Mouse (Mus musculus): ENCODE results near the gene Dusp7.

Dusp7 gene

DNA sequence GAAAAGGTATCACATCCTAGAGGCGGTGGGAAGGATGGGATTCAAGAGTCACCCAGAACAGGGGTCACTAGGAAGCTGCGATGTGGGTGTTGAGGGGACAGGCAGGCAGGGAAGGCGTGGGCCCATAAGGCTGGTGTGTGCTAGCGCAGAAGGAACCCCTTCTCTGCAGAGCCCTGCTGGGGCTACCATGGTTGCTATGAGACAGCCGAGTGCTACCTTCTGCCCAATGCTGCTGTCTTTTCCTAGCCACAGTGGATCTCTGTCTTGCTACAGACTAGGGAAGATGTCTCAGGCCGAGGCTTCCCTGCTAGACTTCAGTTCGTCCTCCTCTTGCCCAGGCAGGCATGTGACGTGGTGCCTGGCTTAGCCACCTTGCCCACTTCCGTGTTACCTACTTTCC lies 25.9 kb upstream of the Dusp7 start:
- Histone ChIP-seq H3K27me3 (ENCODE audit: control insufficient read depth, insufficient read depth, low read length, poor library complexity, severe bottlenecking) (no peaks in the 10 kb centered on the region), H3K36me3 (ENCODE audit: control insufficient read depth, insufficient read depth, low read length, poor library complexity, severe bottlenecking) (no peaks in the 10 kb centered on the region)
- no peak for DNase-seq (ENCODE audit: low read depth, low spot score)

DNA sequence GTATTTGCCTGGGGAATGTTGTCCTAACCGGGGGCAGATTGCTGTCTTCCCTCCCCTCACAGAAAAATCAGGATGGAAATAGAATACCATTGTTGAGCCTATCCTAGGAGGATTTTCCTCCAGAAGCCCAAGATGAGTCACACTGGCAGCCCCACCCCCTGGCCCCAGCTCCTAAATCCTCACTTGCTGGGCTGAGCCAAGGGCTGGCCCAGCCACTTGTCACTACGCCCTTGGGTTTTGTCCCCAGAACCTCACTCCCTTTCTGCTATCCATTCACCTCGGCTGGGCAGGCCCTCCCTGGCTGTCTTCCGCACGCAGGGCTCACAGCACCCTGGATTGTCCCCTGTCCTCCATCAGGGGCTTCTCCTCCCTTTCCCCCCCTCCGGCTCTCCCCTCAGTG lies 23.3 kb upstream of the Dusp7 start:
- Histone ChIP-seq H3K36me3 (ENCODE audit: control insufficient read depth, insufficient read depth, low read length, poor library complexity, severe bottlenecking) (no peaks in the 10 kb centered on the region), H3K27me3 (ENCODE audit: control insufficient read depth, insufficient read depth, low read length, poor library complexity, severe bottlenecking) (no peaks in the 10 kb centered on the region)
- no peak for DNase-seq (ENCODE audit: low read depth, low spot score)

DNA sequence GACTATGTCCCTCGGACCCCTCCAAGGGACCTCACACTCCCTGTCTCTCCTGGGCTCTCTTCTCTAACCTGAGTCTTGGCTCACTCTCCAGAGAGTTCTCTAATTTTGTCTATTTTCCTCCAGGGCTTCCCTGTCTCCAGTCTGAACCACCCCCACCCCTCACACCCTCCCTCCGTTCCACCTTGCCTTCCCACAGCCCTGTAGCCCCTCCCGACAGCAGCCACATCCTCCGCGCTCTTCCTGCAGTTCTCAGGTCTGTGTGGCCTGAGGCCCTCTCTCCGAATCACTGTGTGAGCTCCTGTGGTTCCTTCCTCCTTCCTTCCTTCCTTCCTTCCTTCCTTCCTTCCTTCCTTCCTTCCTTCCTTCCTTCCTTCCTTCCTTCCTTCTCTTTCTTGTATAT lies 22.8 kb upstream of the Dusp7 start:
- DNase-seq (ENCODE audit: low read depth, low spot score) = no peak
- Histone ChIP-seq H3K36me3 (ENCODE audit: control insufficient read depth, insufficient read depth, low read length, poor library complexity, severe bottlenecking) (no peaks in the 10 kb centered on the region), H3K27me3 (ENCODE audit: control insufficient read depth, insufficient read depth, low read length, poor library complexity, severe bottlenecking) (no peaks in the 10 kb centered on the region)

DNA sequence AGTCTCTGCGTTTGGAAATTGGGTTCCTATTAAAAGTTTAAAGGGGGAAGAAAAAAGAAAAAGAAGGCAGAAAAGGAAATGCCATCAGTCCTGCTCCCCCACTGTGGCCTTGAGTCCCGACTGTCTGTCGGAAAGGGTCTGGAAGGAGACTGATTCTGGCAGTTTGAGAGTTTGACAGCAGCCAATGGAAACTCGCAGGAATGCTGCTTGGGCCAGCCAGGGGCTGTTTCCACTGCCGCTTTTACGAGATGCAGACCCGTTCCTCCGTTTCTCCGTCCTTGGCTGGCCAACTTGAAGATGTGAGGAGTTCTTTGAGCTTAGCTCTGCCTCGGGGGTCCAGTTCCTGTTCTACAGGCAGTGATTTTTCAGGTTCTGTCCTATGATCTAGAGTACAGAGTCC lies 20.2 kb upstream of the Dusp7 start:
- H3K27me3 ChIP-seq (ENCODE audit: control insufficient read depth, insufficient read depth, low read length, poor library complexity, severe bottlenecking) = no peaks in the 10 kb centered on the region
- DNase-seq (ENCODE audit: low read depth, low spot score) = no peak
- H3K36me3 ChIP-seq (ENCODE audit: control insufficient read depth, insufficient read depth, low read length, poor library complexity, severe bottlenecking) = no peaks in the 10 kb centered on the region

DNA sequence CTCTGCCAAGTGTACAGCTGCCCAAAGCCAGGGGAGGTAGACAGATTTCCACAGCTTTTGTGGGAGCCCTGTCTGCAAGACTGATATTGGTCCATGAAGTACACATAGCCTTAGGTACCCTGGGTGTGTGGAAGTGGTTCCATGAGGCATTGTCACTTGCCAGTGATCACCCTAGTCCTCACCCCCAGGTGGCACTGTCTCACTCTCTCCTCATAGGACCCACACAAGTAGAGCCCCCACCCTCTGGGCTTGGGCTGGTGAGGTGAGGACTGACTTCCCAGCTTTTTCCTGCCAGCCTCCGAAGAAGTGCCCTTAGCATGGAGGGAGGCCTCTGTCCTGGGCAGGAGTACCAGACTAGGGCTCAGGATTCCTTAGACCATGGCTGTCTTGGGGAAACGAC lies 19.4 kb upstream of the Dusp7 start:
- Histone ChIP-seq H3K27me3 (ENCODE audit: control insufficient read depth, insufficient read depth, low read length, poor library complexity, severe bottlenecking) (no peaks in the 10 kb centered on the region), H3K36me3 (ENCODE audit: control insufficient read depth, insufficient read depth, low read length, poor library complexity, severe bottlenecking) (no peaks in the 10 kb centered on the region)
- DNase-seq (ENCODE audit: low read depth, low spot score) = peak; percentile 76

DNA sequence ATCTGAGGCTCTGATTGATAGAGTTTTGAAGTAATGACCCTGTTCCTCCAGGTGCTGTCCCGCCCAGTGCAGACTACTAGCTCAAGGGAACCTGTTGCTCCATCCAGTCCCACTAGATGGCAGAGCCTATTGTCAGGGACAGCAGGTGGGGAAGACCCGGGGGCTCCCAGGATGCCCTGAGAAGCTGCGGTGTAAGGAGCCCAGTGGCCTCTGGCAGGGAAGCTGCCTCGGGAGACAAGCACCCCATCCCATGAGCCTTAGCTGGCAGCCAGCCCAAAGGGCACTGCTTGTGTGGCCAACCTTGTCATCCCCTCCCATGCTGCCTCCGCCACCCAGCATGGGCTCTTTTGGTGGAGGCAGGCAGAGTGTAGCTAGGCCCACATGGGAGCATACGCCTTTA lies 17.3 kb upstream of the Dusp7 start:
- DNase-seq (ENCODE audit: low read depth, low spot score) = peak; percentile 28
- H3K27me3 ChIP-seq (ENCODE audit: control insufficient read depth, insufficient read depth, low read length, poor library complexity, severe bottlenecking) = no peaks in the 10 kb centered on the region

DNA sequence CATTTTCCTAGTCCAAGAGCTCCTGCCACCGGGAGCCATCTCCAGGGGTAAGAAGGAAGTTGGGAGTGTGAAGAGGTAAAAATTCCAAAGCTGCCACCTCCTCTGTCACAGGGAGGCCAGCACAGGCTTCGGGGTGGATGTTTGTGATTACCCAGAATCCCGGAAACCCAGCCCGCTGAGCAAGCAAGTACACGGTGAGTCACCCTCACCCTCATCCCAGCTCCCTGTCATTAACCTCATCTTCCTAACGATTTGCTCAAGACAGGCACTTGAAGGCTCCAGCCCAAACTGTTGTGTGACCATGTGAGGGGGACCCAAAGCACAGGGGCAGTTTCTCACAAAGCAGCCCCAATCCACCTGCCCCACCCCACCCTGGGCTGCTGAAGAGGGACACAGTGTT lies 14.7 kb upstream of the Dusp7 start:
- DNase-seq (ENCODE audit: low read depth, low spot score) = no peak

More for the DNA sequence above, 17.3 kb upstream of the Dusp7 start:
- H3K36me3 ChIP-seq (ENCODE audit: control insufficient read depth, insufficient read depth, low read length, poor library complexity, severe bottlenecking) = no peaks in the 10 kb centered on the region

DNA sequence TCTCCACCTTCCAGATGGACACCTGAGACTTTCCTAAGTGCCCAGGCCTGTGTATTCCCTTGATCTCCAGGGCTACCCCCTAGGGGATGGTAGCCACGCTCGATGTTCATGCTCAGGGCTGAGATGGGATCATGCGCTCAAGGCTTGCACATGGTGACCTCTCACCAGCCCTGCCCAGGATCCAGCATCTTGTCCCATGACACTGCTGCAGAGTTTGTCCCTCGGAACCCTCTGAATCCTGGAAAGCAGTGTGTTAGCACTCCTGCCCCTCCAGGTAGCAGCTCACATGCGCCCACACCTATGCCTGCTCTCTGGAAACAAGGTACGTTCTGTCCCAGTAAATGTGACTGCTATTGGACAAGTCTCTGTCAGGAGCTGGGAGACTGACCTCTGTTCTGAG lies 13.6 kb upstream of the Dusp7 start:
- DNase-seq (ENCODE audit: low read depth, low spot score) = no peak
- H3K27me3 ChIP-seq (ENCODE audit: control insufficient read depth, insufficient read depth, low read length, poor library complexity, severe bottlenecking) = no peaks in the 10 kb centered on the region
- no peaks in the 10 kb centered on the region for H3K36me3 ChIP-seq (ENCODE audit: control insufficient read depth, insufficient read depth, low read length, poor library complexity, severe bottlenecking)

More for the DNA sequence above, 14.7 kb upstream of the Dusp7 start:
- no peaks in the 10 kb centered on the region for H3K27me3 ChIP-seq (ENCODE audit: control insufficient read depth, insufficient read depth, low read length, poor library complexity, severe bottlenecking)
- no peaks in the 10 kb centered on the region for H3K36me3 ChIP-seq (ENCODE audit: control insufficient read depth, insufficient read depth, low read length, poor library complexity, severe bottlenecking)

DNA sequence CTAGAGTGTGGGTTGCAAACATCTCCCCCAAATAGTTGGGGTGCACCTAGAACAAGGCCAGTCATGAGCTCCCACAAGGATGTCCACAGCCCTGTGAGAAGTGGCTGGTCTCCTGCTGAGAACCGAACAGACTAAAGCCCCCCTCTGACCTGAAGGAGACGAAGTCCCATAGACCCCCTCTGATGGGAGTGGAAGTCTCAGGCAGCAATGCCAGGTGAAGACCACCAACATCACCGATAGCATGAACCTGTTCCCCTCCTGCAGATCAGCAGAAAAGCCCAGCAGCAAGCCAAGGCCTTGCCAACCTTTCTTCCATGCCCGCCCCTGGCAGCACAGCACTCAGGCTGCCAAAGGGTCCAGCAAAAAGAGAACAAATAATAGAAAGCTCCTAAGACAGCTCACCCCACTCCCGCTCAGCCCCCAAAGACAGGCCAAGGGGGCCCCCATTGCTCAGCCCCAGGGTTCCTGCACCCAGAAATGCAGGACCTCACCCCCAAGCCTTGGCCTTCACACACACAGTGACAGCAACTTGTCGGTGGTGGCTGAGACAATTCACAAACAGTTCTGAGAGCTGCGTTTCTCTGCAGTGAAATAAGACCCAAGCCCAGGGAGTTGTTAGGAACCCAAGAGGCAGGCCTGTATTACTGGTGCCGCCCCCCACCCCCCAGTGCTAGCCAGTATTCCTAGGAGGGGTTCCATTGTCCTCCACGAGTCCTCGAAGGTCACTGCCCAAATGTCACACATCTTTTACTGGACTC lies 13.0 kb upstream of the Dusp7 start:
- Histone ChIP-seq H3K27me3 (ENCODE audit: control insufficient read depth, insufficient read depth, low read length, poor library complexity, severe bottlenecking) (no peaks in the 10 kb centered on the region), H3K36me3 (ENCODE audit: control insufficient read depth, insufficient read depth, low read length, poor library complexity, severe bottlenecking) (no peaks in the 10 kb centered on the region)
- no peak for DNase-seq (ENCODE audit: low read depth, low spot score)

DNA sequence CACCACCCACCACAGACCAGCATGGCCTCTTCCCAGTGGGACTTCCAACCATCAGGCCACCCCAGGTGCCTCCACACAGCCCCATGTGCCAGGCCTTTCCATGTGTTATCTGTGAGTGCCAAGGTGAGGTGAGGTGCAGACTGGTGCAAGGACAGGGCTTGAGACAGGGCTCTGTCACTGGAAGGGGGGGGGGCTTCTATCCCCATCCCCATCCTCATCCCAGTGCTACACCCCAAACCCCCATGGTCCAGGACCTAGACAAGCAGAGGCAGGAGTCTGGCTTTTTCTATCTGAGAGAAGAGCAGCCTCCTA lies 12.5 kb upstream of the Dusp7 start:
- no peak for DNase-seq (ENCODE audit: low read depth, low spot score)
- no peaks in the 10 kb centered on the region for H3K27me3 ChIP-seq (ENCODE audit: control insufficient read depth, insufficient read depth, low read length, poor library complexity, severe bottlenecking)
- no peaks in the 10 kb centered on the region for H3K36me3 ChIP-seq (ENCODE audit: control insufficient read depth, insufficient read depth, low read length, poor library complexity, severe bottlenecking)

DNA sequence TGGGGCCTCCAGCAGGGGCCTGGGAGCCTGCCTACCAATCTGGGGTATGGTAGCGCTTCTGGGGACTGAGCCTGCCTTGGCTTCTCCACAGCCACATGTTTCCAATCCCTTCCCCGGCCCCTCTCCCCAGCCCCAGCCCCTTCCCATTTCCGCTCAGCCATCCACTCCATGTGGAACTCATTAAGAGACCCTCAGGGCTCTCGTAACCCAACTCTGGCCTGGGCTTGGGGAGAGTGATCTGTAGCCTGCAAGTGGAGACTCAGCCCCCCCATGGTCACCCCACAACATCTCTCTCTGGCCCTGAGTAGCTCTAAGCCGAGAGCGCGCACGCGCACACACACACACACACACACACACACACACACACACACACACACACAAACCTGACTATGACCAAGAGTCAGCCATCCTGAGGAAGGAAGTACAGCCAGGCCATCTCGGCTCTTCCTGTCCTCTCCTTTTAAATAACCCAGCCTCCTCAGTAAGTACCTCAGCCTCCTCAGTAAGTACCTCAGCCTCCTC lies 12.0 kb upstream of the Dusp7 start:
- DNase-seq (ENCODE audit: low read depth, low spot score) = no peak
- no peaks in the 10 kb centered on the region for H3K27me3 ChIP-seq (ENCODE audit: control insufficient read depth, insufficient read depth, low read length, poor library complexity, severe bottlenecking)
- no peaks in the 10 kb centered on the region for H3K36me3 ChIP-seq (ENCODE audit: control insufficient read depth, insufficient read depth, low read length, poor library complexity, severe bottlenecking)

DNA sequence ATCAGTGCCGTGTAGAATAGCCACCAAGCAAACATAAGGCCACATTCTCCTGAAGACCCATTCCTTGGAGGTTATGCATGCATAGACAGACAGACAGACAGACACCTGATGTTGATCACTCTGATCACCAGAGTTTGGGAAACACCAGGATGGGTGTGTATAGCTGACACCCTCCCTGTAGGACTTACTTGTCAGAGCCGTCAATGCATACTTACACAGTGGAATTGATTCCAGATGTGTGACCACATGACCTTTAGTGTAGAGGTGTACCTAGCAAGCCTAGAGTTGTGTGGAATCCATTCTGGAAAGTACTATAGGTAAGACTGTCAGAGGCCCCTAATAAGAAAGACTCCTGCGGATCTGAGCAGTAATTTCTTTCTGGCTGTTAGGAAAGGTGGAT lies 11.3 kb upstream of the Dusp7 start:
- DNase-seq (ENCODE audit: low read depth, low spot score) = no peak
- H3K36me3 ChIP-seq (ENCODE audit: control insufficient read depth, insufficient read depth, low read length, poor library complexity, severe bottlenecking) = no peaks in the 10 kb centered on the region
- no peaks in the 10 kb centered on the region for H3K27me3 ChIP-seq (ENCODE audit: control insufficient read depth, insufficient read depth, low read length, poor library complexity, severe bottlenecking)

DNA sequence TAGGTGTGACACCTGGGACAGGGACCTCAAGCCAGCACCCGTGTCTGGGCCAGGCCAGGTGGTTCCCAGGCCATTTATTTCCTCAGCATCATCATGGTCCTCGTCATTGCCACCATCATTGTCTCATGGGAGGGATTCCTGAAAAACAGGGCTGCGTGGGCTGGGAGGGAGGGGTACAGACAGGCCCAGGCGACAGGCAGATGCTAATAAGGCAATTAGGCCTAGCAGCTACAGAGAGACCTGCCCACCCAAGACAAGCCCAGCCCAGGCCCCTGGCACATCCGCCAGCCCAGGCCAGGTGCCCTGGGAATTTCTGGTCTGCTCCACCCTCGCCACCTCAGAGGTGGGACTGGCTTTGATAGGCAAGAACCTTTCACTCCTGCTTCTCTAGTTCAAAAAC lies 9.1 kb upstream of the Dusp7 start:
- H3K36me3 ChIP-seq (ENCODE audit: control insufficient read depth, insufficient read depth, low read length, poor library complexity, severe bottlenecking) = no peaks in the 10 kb centered on the region
- no peak for DNase-seq (ENCODE audit: low read depth, low spot score)

DNA sequence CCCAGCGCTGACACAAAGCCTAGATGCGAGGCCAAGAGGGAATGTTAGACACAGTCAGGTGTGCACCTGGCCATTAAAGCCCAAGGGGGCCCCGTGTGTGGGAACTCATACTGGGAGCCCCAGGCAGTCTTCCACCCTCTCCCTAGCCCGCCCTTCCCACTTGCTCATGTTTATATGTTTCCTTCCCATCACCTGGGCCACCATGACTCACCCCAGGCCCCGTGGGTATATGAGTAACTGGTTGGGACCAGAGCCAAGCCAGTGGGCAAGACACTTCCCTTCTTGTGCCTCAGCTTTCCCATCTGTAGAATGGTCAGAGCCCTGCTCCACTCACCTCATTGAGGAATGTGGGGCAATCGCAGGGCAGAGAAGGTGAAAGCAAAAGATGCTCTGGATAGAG lies 7.3 kb upstream of the Dusp7 start:
- H3K27me3 ChIP-seq (ENCODE audit: control insufficient read depth, insufficient read depth, low read length, poor library complexity, severe bottlenecking) = no peaks in the 10 kb centered on the region
- no peak for DNase-seq (ENCODE audit: low read depth, low spot score)
- no peaks in the 10 kb centered on the region for H3K36me3 ChIP-seq (ENCODE audit: control insufficient read depth, insufficient read depth, low read length, poor library complexity, severe bottlenecking)

More for the DNA sequence above, 9.1 kb upstream of the Dusp7 start:
- no peaks in the 10 kb centered on the region for H3K27me3 ChIP-seq (ENCODE audit: control insufficient read depth, insufficient read depth, low read length, poor library complexity, severe bottlenecking)

DNA sequence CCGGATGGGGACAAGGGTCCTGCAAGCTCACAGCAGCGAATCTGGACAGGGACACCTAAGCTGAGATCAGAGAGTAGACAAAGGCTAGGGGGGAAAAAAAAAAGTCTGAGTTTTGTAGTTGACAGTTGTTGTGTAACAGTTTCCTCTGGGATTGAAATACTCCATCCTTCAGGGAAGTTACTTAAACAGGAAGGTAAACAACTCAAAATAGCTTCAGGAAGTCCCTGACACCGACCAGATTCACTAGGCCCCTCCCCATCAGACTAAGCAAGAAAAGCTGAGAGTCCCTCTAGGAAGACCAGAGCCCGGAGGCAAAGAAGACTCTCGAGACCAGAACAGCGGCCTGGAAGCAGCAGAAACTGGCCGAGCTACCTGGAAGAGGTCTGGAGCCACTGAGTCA lies 3.1 kb upstream of the Dusp7 start:
- no peaks in the 10 kb centered on the region for H3K36me3 ChIP-seq (ENCODE audit: control insufficient read depth, insufficient read depth, low read length, poor library complexity, severe bottlenecking)
- DNase-seq (ENCODE audit: low read depth, low spot score) = no peak
- H3K27me3 ChIP-seq (ENCODE audit: control insufficient read depth, insufficient read depth, low read length, poor library complexity, severe bottlenecking) = no peaks in the 10 kb centered on the region

DNA sequence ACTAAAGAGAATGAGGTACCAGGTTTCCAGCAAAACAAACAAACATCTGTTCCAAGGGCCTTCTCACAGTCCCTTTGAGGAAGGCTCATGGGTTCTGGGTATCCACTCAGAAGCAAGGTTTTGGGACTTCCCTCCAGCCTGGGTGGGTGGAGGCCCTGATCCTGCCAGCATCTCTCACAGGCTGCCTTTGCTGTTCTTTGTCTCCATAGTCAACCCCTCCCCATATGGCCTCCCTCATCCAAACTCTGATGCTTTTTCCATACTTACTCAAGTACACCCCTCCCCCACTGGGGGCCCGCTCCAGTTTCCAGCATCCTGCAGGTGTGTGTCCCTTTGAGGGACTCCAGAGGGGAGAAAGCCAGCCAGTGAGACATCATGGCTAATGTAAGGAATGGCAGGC lies 2.2 kb upstream of the Dusp7 start:
- Histone ChIP-seq H3K36me3 (ENCODE audit: control insufficient read depth, insufficient read depth, low read length, poor library complexity, severe bottlenecking) (no peaks in the 10 kb centered on the region; the same call in 1 of the 2 replicates), H3K27me3 (ENCODE audit: control insufficient read depth, insufficient read depth, low read length, poor library complexity, severe bottlenecking) (no peaks in the 10 kb centered on the region)
- DNase-seq (ENCODE audit: low read depth, low spot score) = no peak
